Mouse (Mus musculus): ENCODE measurements around the gene Atxn7l1.

DNA sequence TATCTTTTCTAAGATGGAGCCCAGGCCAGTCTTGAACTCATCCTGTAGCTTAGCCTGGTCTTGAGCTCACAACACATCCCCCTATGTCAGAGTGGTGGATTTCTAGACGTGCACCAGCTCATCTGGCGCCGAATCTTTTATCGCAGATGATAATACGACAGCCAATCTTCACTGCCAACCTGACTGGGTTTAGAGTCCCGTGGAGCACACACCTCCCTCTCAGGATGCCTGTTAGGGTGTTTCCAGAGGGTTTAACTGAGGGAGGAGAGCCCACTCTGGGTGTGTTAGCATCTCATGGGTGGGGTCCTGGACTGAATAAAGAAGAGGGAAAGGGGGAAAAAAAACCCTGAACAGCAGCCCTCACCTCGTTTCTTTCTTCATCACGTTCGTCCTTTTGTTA, 124.9 kb downstream of the Atxn7l1 start:
- TF ChIP-seq MAFK (IDR thresholded peaks at IDR 0.05; ENCODE audit: insufficient read depth, low read depth, low read length) = no peak
- no peak for TF ChIP-seq ZC3H11A (IDR thresholded peaks at IDR 0.05; ENCODE audit: borderline replicate concordance, low read depth, low read length)
- no peak for TF ChIP-seq CHD2 (IDR thresholded peaks at IDR 0.05; ENCODE audit: low read depth, low read length)
